Mouse (Mus musculus): Measurements from ENCODE around the gene Ldhd. TPM values are rescaled to one million over a fixed set of nuclear protein-coding genes. Genes with fewer than 3 reads are reported as not detected.
A peak's percentile ranks its signal among the peaks of the same experiment; 100 is the strongest.

Gene Ldhd
- polyA plus RNA-seq, 1 experiment from 2014 or later: 0.60 TPM

DNA sequence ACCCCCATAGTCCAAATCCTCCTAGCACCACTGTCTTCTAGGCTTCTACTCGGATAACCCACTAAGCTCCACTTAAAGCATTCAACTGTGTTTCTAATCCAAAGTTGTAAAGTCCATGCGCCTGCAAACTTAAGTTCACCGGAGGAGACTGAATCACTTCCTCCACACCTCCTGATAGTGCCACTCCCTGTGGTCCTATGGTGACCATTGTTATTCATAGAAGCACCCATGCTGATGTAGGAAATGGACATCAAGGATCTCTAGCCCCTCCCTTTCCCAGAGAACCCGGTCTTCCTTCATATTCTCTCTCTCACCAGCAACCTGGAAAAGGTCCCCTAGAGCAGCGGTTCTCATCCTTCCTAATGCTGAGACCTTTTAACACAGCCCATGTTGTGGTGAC is 17.0 kb downstream of the Ldhd start:
- WGBS: 79% methylated on average over 5 of the region's 5 CpGs
- H3K4me2 ChIP-seq (ENCODE audit: low read depth, low read length): no peak overlapping the region
- no peak overlapping the region for H3K4me3 ChIP-seq (ENCODE audit: low read depth, low read length)
- H3K4me1 ChIP-seq (ENCODE audit: control insufficient read depth, insufficient read depth, low read length): peaks cover 2% of the 10 kb centered on the region; the same call in 1 of the 2 replicates
- H3K27me3 ChIP-seq (replicated peaks; ENCODE audit: control insufficient read depth, insufficient read depth, low read length): no peaks in the 10 kb centered on the region
- H3K36me3 ChIP-seq (ENCODE audit: control insufficient read depth, insufficient read depth, low read length): peaks cover 25% of the 10 kb centered on the region; the same call in 1 of the 2 replicates
- DNase-seq (ENCODE audit: low spot score): no peak
- no peaks in the 10 kb centered on the region for H3K9me3 ChIP-seq (ENCODE audit: control insufficient read depth, low read length)
- H3K27ac ChIP-seq (replicated peaks; ENCODE audit: low read depth, low read length): no peak overlapping the region
- no peak for ATAC-seq (ENCODE audit: low read depth)
- H3K9ac ChIP-seq (ENCODE audit: low read depth, low read length): no peak overlapping the region

DNA sequence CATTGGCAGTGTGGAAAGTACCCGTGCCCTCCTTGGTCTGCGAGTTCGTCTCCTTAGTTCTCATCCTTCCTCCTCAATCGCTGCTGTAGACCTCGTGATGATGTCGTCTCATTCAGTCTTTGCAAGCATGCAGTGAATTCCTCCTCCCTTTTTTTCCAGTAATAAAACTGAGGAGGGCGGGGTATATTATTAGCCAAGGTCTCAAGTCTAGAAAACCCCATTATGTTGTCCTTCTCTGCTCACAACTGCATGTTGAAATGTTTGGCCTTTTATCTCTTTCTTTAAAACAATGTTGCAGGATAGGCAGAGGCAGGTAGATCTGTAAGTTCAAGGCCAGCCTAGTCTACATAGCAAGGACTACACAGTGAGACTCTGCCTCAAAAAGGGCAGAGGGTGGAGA is 22.8 kb downstream of the Ldhd start:
- Histone ChIP-seq H3K27ac (replicated peaks; ENCODE audit: low read depth, low read length) (no peak overlapping the region), H3K36me3 (ENCODE audit: control insufficient read depth, insufficient read depth, low read length) (peaks cover 21% of the 10 kb centered on the region; the same call in 1 of the 2 replicates), H3K27me3 (replicated peaks; ENCODE audit: control insufficient read depth, insufficient read depth, low read length) (no peaks in the 10 kb centered on the region), H3K4me3 (ENCODE audit: low read depth, low read length) (no peak overlapping the region), H3K9me3 (ENCODE audit: control insufficient read depth, low read length) (no peaks in the 10 kb centered on the region), H3K4me1 (ENCODE audit: control insufficient read depth, insufficient read depth, low read length) (no peaks in the 10 kb centered on the region), H3K4me2 (ENCODE audit: low read depth, low read length) (no peak overlapping the region), H3K9ac (ENCODE audit: low read depth, low read length) (no peak overlapping the region)
- 83% methylated on average over 7 of the region's 7 CpGs for WGBS
- ATAC-seq (ENCODE audit: low read depth): no peak
- DNase-seq (ENCODE audit: low spot score): no peak

DNA sequence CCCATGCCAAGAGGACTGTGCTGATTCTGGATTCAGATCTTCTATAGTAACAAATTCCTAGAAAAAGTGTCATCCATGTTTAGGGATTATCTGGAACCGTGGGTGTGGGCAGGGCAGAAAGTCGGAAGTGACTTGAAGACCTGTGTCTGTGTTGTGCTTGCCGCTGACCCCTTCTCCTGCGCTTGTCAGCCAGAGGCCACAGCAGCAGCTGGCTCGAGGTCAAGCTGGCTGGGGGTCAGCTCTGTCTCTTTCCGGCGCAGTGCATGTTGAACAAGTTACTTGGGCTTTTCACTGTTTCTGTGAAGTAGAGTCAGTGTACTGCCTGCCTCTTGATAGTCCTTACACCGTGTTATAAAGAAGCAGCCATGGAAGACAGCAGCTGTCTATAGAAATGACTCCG is 23.2 kb downstream of the Ldhd start:
- no peak overlapping the region for H3K4me3 ChIP-seq (ENCODE audit: low read depth, low read length)
- H3K4me1 ChIP-seq (ENCODE audit: control insufficient read depth, insufficient read depth, low read length): no peaks in the 10 kb centered on the region
- DNase-seq (ENCODE audit: low spot score) (no peak), ATAC-seq (ENCODE audit: low read depth) (peak; percentile 26; the same call in 1 of the 2 replicates)
- H3K4me2 ChIP-seq (ENCODE audit: low read depth, low read length): no peak overlapping the region
- H3K36me3 ChIP-seq (ENCODE audit: control insufficient read depth, insufficient read depth, low read length): 0 out of 2 replicates have a peak, but pooled peaks cover 17% of the 10 kb centered on the region
- H3K9ac ChIP-seq (ENCODE audit: low read depth, low read length): no peak overlapping the region
- no peak overlapping the region for H3K27ac ChIP-seq (replicated peaks; ENCODE audit: low read depth, low read length)
- H3K9me3 ChIP-seq (ENCODE audit: control insufficient read depth, low read length): no peaks in the 10 kb centered on the region
- no peaks in the 10 kb centered on the region for H3K27me3 ChIP-seq (replicated peaks; ENCODE audit: control insufficient read depth, insufficient read depth, low read length)
- 78% methylated on average over 9 of the region's 9 CpGs for WGBS

DNA sequence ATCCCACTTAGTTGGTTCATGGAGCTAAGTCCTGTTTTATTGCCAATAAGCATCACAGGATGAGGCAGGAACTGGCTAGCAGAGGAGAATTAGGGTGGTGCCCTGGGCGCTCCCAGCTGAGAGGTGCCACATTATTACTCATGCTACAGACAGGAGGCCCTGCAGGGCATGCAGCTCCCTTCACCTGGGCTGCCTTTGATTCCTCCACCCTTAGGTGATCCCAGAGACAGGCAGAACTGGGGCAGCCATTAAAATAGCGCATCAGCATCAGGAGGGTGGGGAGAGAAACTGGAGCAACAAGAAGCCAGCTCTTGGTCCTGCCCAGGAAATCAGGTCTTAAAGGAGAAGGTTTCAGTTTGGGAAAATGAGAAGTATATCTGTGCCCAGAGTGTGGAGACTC is 25.2 kb downstream of the Ldhd start:
- DNase-seq (ENCODE audit: low spot score) (no peak), ATAC-seq (ENCODE audit: low read depth) (no peak)
- H3K9ac ChIP-seq (ENCODE audit: low read depth, low read length): no peak overlapping the region
- H3K27me3 ChIP-seq (replicated peaks; ENCODE audit: control insufficient read depth, insufficient read depth, low read length): no peaks in the 10 kb centered on the region
- H3K4me2 ChIP-seq (ENCODE audit: low read depth, low read length): no peak overlapping the region
- H3K4me3 ChIP-seq (ENCODE audit: low read depth, low read length): no peak overlapping the region
- H3K27ac ChIP-seq (replicated peaks; ENCODE audit: low read depth, low read length): no peak overlapping the region
- no peaks in the 10 kb centered on the region for H3K4me1 ChIP-seq (ENCODE audit: control insufficient read depth, insufficient read depth, low read length)
- 94% methylated on average over 2 of the region's 2 CpGs for WGBS
- H3K9me3 ChIP-seq (ENCODE audit: control insufficient read depth, low read length): no peaks in the 10 kb centered on the region
- H3K36me3 ChIP-seq (ENCODE audit: control insufficient read depth, insufficient read depth, low read length): 0 out of 2 replicates have a peak, but pooled peaks cover 7% of the 10 kb centered on the region

- WGBS: 93% methylated on average over 4 of the region's 4 CpGs
- Histone ChIP-seq H3K4me2 (ENCODE audit: low read depth, low read length) (no peak overlapping the region), H3K36me3 (ENCODE audit: control insufficient read depth, insufficient read depth, low read length) (no peaks in the 10 kb centered on the region), H3K27me3 (replicated peaks; ENCODE audit: control insufficient read depth, insufficient read depth, low read length) (no peaks in the 10 kb centered on the region), H3K4me1 (ENCODE audit: control insufficient read depth, insufficient read depth, low read length) (peaks cover 7% of the 10 kb centered on the region; the same call in 1 of the 2 replicates), H3K4me3 (ENCODE audit: low read depth, low read length) (no peak overlapping the region), H3K9me3 (ENCODE audit: control insufficient read depth, low read length) (no peaks in the 10 kb centered on the region), H3K27ac (replicated peaks; ENCODE audit: low read depth, low read length) (no peak overlapping the region), H3K9ac (ENCODE audit: low read depth, low read length) (no peak overlapping the region)
- ATAC-seq (ENCODE audit: low read depth) (no peak), DNase-seq (ENCODE audit: low spot score) (no peak)
These were observed 28.1 kb downstream of the Ldhd start for GRCm38 (mm10) chr8:111602050-111602449.

GRCm38 (mm10) chr8:111599707-111600444 is 30.3 kb downstream of the Ldhd start:
- no peaks in the 10 kb centered on the region for H3K27me3 ChIP-seq (replicated peaks; ENCODE audit: control insufficient read depth, insufficient read depth, low read length)
- no peaks in the 10 kb centered on the region for H3K9me3 ChIP-seq (ENCODE audit: control insufficient read depth, low read length)
- H3K4me3 ChIP-seq (ENCODE audit: low read depth, low read length): no peak overlapping the region
- no peak for ATAC-seq (ENCODE audit: low read depth)
- DNase-seq (ENCODE audit: low spot score): no peak
- H3K9ac ChIP-seq (ENCODE audit: low read depth, low read length): no peak overlapping the region
- no peak overlapping the region for H3K27ac ChIP-seq (replicated peaks; ENCODE audit: low read depth, low read length)
- H3K4me1 ChIP-seq (ENCODE audit: control insufficient read depth, insufficient read depth, low read length): peaks cover 26% of the 10 kb centered on the region
- 77% methylated on average over 9 of the region's 9 CpGs for WGBS
- H3K36me3 ChIP-seq (ENCODE audit: control insufficient read depth, insufficient read depth, low read length): no peaks in the 10 kb centered on the region
- no peak overlapping the region for H3K4me2 ChIP-seq (ENCODE audit: low read depth, low read length)

- DNase-seq (ENCODE audit: low spot score) (peak; percentile 67), ATAC-seq (ENCODE audit: low read depth) (peak; percentile 20; the same call in 1 of the 2 replicates)
- peaks cover 26% of the 10 kb centered on the region for H3K4me1 ChIP-seq (ENCODE audit: control insufficient read depth, insufficient read depth, low read length)
These were observed 32.9 kb downstream of the Ldhd start for GRCm38 (mm10) chr8:111597310-111597709.

GRCm38 (mm10) chr8:111596485-111596821 is 33.7 kb downstream of the Ldhd start:
- 65% methylated on average over 3 of the region's 3 CpGs for WGBS
- Histone ChIP-seq H3K4me2 (ENCODE audit: low read depth, low read length) (no peak overlapping the region), H3K36me3 (ENCODE audit: control insufficient read depth, insufficient read depth, low read length) (no peaks in the 10 kb centered on the region), H3K4me3 (ENCODE audit: low read depth, low read length) (no peak overlapping the region), H3K9ac (ENCODE audit: low read depth, low read length) (no peak overlapping the region), H3K9me3 (ENCODE audit: control insufficient read depth, low read length) (no peaks in the 10 kb centered on the region), H3K4me1 (ENCODE audit: control insufficient read depth, insufficient read depth, low read length) (peaks cover 26% of the 10 kb centered on the region), H3K27me3 (replicated peaks; ENCODE audit: control insufficient read depth, insufficient read depth, low read length) (no peaks in the 10 kb centered on the region), H3K27ac (replicated peaks; ENCODE audit: low read depth, low read length) (peak overlapping the region; percentile 35; the same call in 1 of the 2 replicates)
- DNase-seq (ENCODE audit: low spot score) (no peak), ATAC-seq (ENCODE audit: low read depth) (no peak)

More at GRCm38 (mm10) chr8:111597310-111597709, 32.9 kb downstream of the Ldhd start:
- H3K27ac ChIP-seq (replicated peaks; ENCODE audit: low read depth, low read length): no peak overlapping the region; the same call in 1 of the 2 replicates
- WGBS: 29% methylated on average over 1 of the region's 1 CpGs
- H3K27me3 ChIP-seq (replicated peaks; ENCODE audit: control insufficient read depth, insufficient read depth, low read length): no peaks in the 10 kb centered on the region
- no peak overlapping the region for H3K4me3 ChIP-seq (ENCODE audit: low read depth, low read length)
- no peaks in the 10 kb centered on the region for H3K36me3 ChIP-seq (ENCODE audit: control insufficient read depth, insufficient read depth, low read length)
- no peak overlapping the region for H3K4me2 ChIP-seq (ENCODE audit: low read depth, low read length)
- H3K9me3 ChIP-seq (ENCODE audit: control insufficient read depth, low read length): no peaks in the 10 kb centered on the region
- H3K9ac ChIP-seq (ENCODE audit: low read depth, low read length): no peak overlapping the region

Measured in embryonic facial prominence, embryonic 14.5 days (tissue).